Mouse (Mus musculus) embryo, embryonic 10 days (tissue): ENCODE measurements around the gene Srrm3.

Experiments
- DNase-seq: peaks from one replicate; pipeline ENCODE4 v3.0.0-alpha.2; 2015; ENCODE audit warnings: low spot score

Gene Srrm3

DNA sequence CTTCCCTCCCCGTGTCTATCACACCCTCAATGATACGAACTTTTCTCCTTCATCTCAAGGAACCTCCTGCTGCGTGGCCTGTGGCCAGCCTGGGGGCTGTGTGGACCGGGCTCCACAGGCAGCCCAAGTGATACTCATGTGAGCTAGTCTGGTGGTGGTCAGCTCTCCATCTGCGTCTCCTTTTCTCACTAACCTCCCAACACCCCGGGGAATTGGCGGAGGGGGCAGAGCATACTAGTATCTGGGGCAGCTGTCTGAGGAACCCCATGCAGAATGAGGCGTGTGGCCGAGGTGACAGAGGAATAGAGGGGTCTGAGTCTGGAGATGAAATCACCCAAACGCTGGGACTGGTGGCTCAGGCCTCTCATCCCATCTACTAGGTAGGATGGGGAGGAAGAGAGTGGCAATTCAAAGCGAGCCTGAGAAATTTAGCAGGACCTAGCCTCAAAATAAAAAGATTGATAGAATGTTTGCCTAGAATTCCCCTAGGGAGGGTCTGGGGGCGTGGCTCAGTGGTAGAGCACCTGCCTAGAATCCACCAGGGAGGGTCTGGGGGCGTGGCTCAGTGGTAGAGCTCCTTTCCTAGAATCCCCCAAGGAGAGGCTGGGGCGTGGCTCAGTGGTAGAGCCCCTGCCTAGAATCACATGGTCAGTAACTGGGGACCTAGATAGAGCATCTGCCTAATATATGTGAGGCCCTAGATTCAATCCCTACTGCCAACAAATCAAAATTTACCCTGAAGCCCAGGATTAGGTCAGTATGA is 63.2 kb downstream of the Srrm3 start:
- DNase-seq: no peak

DNA sequence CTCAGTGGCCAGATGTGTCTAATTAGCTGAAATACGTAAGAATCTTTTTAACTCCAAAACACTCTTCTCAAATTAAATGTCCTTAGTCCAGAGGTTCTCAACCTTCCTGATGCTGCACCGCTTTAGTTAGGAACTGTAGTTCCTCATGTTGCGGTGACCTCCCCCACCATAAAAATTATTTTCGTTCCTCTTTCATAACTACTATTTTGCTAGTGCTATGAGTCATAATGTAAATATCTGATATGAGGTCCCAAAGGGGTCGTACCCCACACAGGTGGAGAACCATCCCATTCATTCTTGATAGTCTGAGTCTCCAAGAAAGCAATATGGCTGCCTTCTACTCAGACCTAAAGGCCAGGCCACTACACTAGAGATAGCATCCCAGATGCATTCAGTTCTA is 63.8 kb downstream of the Srrm3 start:
- no peak for DNase-seq

DNA sequence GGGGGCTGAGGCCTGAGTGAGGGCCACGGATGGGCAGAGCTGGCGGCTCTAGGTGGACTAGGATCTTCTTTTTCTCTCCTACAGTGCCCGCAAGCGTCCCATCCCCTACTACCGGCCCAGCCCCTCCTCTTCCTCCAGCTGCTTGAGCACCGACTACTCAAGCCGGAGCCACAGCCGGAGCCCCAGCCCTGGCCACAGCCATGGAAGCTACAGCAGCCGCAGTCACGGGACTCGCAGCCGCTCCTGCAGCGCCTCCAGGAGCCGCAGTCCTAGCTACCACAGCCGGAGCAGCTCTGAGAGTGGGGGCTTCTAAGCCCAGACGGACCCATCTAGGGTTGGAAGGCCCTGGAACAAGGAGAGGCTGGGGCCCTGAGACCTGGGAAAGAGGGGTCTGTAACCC is 66.3 kb downstream of the Srrm3 start:
- DNase-seq: peak; percentile 31

DNA sequence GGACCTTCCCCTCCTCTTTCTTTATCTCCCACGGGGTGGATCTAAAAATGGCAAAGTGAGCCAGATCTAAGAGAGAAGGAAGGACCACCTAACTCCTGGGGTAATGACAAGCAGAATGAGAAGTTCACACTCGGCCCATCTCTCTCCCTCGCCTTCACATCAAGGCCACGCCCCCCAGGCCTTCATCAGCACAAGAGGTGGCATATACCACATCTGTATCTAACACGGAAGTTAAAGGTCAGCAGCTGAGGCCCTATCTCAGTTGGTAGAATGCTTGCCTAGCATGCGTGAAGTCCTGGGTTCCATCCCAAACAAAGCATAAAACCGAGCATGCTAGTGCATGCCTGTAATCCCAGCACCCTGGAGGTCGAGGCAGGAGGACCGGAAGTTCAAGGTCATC is 67.1 kb downstream of the Srrm3 start:
- DNase-seq: no peak

DNA sequence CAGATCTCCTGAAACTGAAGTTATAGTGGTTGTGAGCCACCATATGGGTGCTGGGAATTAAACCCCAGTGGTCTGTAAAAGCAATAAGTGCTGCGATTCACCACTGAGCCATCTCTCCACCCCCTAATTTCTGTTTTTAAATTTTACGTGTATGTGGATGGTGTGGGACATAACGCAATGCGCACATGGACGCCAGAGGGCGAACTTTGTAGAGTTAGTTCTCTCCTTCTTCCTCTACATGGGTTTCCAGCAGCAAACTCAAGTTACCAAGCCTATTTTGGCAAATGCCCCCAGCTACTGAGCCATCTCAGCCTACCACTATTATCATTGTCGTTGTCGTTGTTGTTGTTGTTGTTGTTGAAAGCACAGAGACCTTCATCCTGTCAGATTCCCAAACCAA is 70.5 kb downstream of the Srrm3 start:
- peak; percentile 86 for DNase-seq

DNA sequence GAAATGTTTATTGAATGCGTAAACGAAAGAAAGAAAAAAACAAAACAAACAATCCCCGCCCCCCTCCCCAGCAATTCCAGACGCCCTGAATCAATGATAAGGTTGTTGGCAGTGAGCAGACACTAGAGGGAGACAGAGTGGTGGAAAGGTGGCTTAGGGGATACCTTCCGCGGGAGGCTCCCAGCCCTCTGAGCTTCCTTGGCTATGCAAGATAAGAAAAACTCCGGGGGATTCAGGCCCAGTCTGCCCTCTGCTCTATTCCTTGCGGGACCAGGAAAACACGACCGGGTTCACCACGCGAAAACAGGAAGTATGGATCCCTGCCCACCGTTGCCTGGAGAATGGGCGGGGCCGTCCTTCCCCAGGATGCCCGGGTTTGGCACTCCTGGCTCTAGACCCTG is 71.1 kb downstream of the Srrm3 start:
- DNase-seq: peak; percentile 88

DNA sequence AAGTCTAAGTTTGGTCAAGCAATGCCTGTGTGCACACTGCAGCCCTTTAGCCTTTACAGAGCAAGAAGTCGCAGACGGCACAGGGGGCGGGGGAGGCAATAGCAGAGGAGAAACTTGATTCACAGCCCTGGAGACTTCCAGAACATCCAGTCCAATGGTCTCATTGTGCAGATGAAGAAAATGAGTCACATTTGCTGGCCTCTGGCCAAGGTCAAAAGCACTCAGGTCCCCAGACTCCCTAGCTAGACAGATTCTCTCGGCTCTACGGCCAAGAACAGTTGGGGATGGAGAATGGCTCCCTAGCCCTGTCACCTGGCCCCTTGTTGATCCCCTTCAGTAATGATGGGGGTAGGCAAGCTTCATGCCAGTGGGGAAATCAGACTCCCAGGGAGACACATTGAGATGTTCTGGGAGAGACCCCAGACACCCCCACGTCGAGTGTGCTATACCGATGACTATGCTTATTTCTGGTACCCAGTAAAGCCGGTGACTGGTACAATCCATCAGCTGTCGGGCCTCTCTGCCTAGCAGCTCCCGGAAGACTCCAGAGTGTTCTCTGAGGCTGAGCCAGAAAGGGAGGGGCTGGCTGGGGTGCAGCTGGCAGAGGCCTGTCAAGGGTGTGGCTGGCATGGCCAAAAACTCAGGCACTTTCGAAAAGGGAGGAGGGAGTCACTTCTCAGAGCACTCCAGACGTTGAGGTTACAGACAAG is 72.9 kb downstream of the Srrm3 start:
- DNase-seq: no peak

DNA sequence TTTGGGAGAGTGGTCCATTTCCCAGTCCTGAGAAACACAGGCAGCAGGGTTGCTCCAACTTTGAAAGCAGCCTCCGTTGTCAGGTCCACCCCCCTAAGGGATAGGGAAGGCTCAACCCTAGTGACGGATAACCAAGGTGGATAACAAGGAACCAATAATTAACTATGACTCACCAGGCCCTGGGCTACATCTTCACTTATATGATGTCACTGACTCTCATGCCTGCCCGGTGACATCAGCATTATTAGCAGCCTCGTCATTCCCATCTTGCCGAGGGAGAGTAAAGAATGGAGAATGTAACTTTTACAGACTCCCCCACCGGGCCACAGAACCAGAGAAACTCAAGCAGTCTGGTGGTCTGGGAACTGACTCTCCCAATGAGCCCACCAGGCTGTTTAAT is 78.0 kb downstream of the Srrm3 start:
- no peak for DNase-seq

DNA sequence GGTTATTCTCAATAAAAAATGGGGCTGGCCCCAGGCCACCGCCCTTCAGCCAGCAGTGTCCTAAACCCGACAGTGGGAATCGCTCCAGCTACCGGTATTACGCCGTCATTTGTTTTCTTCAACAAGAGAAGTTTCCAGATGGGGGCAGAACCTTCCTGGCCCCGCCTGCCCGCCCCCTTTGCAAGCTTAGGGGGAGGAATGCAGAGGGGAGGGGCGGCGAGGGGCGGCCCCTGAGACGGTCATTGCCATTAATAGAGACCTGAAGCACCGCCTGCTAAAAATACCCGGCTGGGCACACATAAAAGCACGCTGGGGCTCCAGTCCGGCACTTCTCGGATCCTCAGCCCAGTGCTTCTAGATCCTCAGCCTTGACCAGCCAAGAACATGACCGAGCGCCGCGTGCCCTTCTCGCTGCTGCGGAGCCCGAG is 81.0 kb downstream of the Srrm3 start, which contains the start of gene Hspb1:
Hspb1 (plus strand) TSS at position 245 of the 428 bp plus-strand sequence.
- no peak for DNase-seq

DNA sequence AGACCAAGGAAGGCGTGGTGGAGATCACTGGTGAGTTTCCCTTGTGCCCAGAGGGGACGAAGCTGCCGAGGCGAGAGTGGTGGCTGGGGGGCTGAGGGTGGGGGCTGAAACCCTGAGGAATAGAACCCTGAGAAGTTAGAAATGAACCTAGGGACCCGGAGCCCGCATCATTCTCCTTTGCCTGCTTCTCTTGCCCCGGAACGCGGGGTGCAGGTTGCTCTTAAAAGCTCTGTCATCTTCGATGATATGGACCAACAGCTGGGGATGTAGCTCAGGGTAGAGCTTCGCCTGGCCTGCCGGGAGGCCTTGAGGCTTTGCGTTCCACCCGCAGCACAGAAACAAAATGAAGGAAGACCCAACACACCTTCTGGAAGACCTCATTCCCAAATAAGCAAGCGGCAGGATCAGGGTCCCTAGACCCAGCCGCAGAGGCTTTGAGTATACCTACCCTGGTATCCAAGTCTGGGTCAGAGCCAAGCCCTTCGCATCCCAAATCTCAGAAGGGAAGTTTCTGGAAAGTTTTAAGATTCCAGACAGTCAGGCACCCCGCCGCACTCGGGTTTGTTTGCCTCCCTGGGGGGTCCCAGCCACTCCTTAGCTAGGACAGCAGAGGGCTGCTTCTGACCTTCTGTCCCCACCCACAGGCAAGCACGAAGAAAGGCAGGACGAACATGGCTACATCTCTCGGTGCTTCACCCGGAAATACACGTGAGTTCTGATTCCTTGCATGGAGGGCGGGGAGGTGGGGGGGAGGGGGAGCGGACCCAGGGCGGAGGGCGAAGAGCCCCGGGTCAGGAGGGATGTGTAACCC is 81.9 kb downstream of the Srrm3 start:
- no peak for DNase-seq

DNA sequence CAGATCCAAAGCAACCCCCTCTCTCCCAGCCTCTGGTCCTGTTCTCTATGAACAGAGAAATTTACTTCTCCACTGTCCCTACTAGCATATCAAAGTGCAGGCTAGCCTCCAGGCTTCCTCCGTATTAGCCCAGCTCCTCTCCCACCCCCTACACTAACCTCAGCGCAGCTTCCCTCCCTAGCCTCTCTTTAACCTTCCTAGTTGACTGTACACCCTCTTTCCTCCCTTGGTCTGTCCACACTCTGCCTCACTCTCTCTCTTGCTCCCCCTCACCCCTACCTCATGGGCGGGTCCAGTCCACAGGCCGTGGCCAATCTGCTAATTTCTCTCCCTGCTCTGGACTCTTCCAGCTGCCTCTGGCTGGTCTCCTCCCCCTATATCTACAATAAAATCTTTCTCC is 83.6 kb downstream of the Srrm3 start:
- no peak for DNase-seq

DNA sequence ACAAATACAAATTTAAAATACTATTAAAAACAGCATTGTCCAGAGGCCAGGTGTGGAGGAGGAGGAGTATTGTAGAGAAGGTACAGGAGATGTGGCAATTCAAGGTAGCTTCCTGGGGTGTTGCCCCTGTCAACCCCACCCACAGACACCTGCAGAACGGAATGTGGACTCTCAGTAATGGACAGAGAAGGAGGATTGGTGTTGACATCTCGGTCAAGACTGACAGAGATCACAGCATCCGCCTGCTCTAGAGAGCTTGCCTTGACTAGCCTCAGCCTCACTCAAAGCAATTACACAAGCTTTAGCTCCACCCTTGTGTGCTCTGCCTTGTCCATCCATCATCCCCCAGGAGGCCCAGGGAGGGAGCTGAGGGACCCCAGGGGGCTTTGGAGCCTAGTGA is 84.2 kb downstream of the Srrm3 start:
- DNase-seq: no peak

DNA sequence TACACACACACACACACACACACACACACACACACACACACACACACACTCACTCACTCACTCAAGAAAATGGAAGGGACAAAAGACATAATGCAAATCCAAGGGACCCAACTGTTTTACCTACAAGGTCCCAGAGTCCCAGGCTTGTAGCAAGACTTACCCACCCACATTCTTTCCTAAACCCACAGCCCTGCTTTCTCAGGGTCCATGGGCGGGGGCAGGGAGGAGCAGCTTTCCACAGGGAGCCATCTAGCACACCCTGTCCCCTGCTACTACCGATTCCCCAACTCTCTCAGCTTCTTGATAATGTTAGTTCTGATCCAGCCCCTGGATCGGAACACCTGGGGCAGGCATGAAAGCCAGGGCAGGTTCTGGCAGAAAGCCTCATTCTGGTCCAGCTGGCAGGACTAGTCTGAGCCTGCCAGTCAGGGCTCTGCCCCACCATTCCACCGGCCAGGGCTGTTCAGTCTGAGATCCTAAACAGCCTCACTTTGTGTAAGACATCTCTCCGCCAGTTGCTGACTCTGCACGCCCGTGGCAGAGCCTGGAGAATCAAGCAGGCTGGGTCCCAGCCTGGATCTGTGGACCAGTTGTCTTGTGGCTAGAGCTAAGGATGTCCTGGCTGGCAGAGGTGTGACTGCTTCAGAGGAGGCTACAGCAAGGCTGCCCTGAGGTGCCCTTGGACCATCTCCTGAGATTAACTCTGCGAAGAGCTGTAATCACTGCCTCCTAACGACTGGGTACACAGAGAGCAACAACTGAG is 86.1 kb downstream of the Srrm3 start:
- DNase-seq: no peak

DNA sequence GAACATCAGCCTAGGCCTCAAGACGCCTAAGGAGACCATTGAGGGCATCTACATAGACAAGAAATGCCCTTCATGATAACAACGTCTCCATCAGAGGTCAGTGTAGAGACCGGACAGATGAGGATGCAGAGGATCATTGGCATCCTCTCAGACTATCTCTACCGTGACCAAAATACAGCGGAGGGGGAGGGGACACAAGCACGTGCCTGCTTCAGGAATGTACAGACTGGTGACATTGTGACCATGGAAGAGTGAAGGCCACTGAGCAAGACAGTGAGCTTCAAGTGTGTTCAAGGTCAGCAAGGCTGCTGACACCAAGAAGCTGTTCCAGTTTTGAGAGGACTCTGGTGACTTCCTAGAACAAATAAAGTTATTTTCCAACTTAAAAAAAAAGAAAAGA is 88.3 kb downstream of the Srrm3 start:
- no peak for DNase-seq

DNA sequence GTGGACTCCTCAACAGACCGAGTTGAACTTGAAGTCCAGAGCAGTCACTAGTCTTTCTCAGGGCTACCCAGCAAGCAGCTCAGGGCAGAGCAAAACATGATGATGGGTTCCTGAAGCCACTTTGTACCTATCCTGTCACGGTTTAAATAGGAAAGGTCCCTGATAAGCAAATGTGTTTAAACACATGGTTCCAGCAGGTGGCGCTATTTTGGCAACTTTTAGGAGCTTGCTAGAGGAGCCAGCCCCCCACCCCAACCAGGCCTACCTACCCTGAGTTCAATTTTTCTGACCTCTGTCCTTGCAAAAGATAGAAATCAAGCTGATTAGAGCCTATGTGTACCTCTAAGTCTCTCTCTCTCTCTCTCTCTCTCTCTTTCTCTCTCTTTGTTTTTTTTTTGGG is 91.3 kb downstream of the Srrm3 start:
- peak; percentile 79 for DNase-seq

DNA sequence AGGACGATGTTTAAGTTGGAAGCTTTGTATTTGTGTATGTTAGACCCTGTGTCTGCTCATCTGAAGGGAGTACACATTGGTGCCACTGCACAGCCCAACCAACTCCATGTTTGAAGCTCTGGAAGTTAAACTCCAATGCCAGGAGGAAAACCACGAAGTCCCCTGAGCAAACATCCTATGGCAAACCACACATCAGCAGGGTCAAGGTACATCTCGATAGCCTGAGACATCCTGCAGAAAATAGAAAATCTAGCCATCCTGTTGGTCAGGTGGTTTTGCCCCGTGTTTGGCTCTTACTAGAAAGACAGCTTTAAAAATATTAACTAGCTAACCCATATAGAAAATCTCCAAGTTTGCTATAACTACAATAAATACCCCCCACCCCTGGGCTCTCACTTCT is 92.3 kb downstream of the Srrm3 start:
- DNase-seq: no peak

DNA sequence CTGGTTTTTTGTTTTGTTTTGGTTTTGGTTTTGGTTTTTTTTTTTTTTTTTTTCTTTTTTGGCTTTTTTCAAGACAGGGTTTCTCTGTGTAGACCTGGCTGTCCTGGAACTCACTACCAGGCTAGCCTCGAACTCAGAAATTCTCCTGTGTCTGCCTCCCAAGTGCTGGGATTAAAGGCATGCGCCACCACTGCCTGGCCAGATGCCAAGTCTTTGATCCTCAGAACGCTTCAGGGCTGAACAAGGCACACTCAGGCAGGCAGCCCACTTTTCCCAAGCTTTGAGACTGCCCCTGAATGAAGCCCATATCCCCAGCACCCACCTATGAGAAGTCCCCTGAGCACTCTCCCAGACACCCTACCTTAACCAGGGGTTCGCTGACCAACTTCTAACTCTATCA is 93.1 kb downstream of the Srrm3 start:
- DNase-seq: no peak

DNA sequence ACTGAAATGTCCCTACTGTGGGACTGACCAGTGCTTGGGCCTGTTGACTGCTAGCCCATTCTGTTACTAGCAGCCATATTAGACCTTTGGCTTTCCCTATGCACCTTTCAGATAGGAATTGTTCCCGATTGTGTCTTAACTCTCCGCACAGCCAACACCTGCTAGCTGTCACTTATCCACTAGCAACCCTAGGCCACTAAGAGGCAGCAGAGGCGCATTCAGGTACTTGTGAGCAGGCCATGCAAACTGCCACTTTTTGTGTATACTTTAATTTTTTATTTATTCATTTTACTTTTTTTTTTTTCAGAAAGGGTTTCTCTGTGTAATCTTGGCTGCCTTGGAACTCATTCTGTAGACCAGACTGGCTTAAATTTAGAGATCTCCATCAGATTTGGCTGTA is 94.0 kb downstream of the Srrm3 start:
- no peak for DNase-seq

DNA sequence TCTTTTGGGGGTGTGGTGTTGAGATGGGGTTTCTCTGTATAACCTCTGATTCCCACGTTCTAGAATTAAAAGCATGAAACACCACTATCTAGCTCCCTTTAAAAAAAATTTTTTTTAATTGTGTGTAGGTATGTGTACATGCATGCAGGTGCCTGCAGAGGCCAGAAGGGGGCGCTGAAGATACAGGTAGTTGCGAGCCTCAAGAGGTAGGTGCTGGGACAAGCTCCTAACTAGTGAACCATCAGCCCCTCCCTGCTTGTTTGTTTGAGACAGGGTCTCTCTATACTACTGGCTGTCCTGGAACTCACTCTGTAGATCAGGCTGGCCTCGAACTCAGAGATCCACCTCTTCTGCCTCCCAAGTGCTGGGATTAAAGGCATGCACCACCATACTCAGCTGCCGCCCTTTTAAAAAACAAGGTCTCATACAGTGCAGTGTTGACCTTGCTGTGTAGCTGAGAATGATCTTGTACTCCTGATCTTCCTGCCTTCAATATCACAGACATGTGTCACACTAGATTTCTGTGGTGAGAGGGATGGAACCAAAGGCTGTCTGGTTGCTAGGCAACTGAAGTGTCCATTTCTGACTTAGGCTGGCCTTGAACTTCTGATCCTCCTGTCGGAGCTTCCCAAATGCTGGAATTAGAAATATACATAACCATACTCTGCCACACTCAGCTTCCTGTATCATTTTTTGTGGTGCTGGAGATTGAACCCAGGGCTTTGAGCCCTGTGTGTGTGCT is 94.8 kb downstream of the Srrm3 start:
- no peak for DNase-seq

DNA sequence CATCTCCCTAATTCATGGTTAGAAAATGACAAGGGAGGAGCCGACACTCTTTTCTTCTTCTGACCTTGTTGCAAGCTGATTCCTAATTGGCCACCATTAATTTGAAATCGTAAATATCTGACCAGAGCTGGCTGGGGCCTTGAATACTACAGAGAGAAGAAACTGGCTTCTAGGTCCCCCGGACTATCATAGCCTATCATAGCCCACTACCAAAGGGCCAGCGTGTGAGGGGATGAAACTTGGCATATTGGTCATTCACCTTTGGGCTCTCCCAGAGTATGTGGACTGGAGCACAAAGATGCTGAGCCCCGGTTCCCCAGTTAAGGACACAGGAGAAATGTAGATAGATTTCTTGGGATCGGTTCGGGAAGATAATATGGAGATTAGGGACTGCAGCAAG is 96.4 kb downstream of the Srrm3 start:
- DNase-seq: no peak

DNA sequence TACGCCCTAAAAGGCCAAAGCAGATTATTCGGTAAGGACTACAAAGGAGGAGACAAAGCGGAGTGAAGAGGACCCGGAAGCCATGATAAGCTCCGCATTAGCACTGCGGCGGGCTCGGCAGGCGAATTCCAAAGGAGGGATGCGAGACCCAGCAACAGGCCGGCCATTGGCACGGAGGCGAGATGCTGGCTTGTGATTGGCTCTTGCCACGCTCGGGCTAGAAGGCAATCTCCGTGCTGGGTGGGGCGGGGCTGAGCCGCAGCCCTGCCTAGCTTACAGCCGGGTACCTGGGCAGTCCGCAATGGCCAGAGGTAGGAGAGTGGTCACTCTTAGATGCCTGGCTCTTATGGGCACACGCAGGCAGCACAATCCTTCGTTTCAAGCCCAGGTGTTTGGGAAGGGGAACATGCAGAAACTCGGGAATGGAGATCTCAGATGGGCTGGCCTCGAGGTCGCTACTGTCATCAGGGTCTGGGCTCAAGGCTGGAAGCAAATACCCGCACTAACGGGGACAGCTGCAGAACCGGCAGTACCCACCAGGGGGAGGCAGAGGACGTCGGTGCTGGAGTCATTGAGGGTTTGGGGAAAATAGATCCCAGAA is 97.0 kb downstream of the Srrm3 start:
- DNase-seq: peak; percentile 96
